Mouse (Mus musculus): Measurements from ENCODE around the gene Gm5849.
"Not testable (repeated sequence)": the region's sequence is repeated elsewhere in the genome, so short reads cannot be mapped to it uniquely, and the experiment has no call there.

Gm5849 gene

DNA sequence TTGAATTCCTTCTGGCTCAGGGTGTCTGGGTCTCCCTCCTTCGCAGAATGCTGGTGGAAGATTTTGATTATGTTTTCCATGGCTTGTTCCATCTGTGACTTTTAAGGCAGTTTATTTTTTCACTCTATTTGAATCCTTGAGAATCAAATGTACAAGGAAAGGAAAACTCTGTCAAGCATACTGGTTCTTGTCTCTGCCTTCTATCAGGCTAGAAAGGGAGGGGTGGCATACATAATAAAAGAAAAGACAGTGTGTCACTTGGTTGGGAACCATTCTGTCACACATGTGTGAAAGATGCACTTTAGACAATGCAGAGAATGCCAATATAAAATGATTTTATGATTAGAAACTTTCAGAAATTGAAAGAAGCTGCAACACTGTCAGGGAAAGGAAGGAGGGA, at the start of gene Gm5849:
Gene Gm5849 (minus strand): TSS at position 101 of the 400 bp plus-strand sequence.
- not testable (repeated sequence) for DNase-seq

DNA sequence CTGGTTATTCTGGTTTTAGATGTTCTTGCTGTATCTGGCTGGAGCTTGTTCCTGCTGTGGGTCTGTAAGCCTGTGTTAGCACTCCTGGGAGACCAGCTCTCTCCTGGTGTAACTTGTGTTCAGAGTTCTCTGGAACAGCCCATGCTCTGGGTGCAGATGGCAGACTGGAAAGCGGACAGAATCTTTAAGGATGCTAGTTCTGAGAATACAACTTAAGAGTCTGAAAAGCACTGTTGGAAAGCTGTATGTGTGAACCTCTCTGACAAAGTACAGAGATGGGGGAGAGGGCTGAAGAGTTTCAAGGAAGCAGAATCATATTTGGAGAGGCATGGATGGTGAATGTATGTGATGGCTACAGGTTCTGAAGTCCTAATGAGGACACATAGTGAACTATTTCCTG, 28.0 kb downstream of the Gm5849 start:
- no peak for DNase-seq

DNA sequence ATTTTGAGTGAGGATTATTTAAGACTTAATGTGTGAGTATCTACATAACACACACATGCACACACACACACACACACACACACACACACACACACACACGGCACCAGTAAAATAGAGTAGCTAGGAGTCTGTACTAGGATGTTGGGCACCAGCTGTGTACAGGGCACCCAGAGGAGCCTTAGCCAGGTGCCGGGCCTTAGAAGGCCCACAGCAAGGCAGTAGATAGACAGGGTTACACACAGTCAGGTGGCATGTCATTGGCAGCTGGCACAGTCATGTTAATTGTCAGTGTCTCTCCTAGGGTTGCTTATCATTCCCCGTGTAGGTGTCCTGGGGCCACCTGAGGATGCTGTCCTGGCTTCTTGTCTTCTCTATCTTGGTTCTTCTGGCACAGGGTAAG, 51.1 kb downstream of the Gm5849 start, which contains the start of gene Pglyrp4:
Gene Pglyrp4 (plus strand): TSS at position 301 of the 400 bp plus-strand sequence.
- no peak for DNase-seq
